Mouse (Mus musculus) midbrain, embryonic 11.5 days (tissue): ENCODE results near the gene Trp63. TPM values are rescaled to one million over a fixed set of nuclear protein-coding genes. Genes with fewer than 3 reads are reported as not detected.
A peak's percentile ranks its signal among the peaks of the same experiment; 100 is the strongest.

Source experiments
- ATAC-seq: fragments of 200-750 bp; cut with Nextera tagmentation; 2 replicates; pipeline ENCODE4 v1.8.0; 2017; ENCODE audit warnings: moderate TSS enrichment, moderate library complexity; ENCODE audit not compliant: low FRiP score
- DNase-seq: peaks from one replicate; pipeline ENCODE4 v3.0.0; 2015; ENCODE audit warnings: low spot score; ENCODE audit errors: missing footprints
- H3K27ac ChIP-seq: fragments of 300-500 bp; sonication (generic); 2 replicates; pipeline ENCODE4 v1.5.1; 2014; ENCODE audit warnings: low read depth, low read length
- H3K27me3 ChIP-seq: fragments of 300-500 bp; sonication (generic); 2 replicates; pipeline ENCODE4 v1.6.1; 2014; ENCODE audit warnings: mild to moderate bottlenecking, low read length, moderate library complexity, mixed read lengths; ENCODE audit not compliant: control insufficient read depth, insufficient read depth
- H3K36me3 ChIP-seq: fragments of 300-500 bp; sonication (generic); 2 replicates; pipeline ENCODE4 v1.6.1; 2014; ENCODE audit warnings: mild to moderate bottlenecking, low read length, moderate library complexity, mixed read lengths; ENCODE audit not compliant: control insufficient read depth, insufficient read depth
- H3K4me1 ChIP-seq: fragments of 300-500 bp; sonication (generic); 2 replicates; pipeline ENCODE4 v1.6.1; 2014; ENCODE audit warnings: low read length; ENCODE audit not compliant: control insufficient read depth, insufficient read depth
- H3K4me2 ChIP-seq: fragments of 300-500 bp; sonication (generic); 2 replicates; pipeline ENCODE4 v1.6.1; 2014; ENCODE audit warnings: mild to moderate bottlenecking, moderate library complexity
- H3K4me3 ChIP-seq: fragments of 300-500 bp; sonication (generic); 2 replicates; pipeline ENCODE4 v1.5.1; 2014; ENCODE audit warnings: low read depth, low read length
- H3K9ac ChIP-seq: fragments of 300-500 bp; sonication (generic); 2 replicates; pipeline ENCODE4 v1.6.1; 2014; ENCODE audit warnings: low read length
- H3K9me3 ChIP-seq: fragments of 300-500 bp; sonication (generic); 2 replicates; pipeline ENCODE4 v1.6.1; 2016; ENCODE audit warnings: low read length; ENCODE audit not compliant: control insufficient read depth
- WGBS: fragments of 180-500 bp; shearing (Covaris S2); extraction: QIAGEN DNeasy Blood & Tissue Kit; methylation state at CpG from one replicate; pipeline ENCODE4 v1.1.7; 2014; 5-methylcytosine and 5-hydroxymethylcytosine counted together
- polyA plus RNA-seq: library from polyadenylated mRNA; unstranded; fragments of >200 nt; fragmentation: Nextera tagmentation; extraction: Ambion mirVana; gene quantifications from 2 replicates; pipeline ENCODE4 v1.2.1, GENCODE M21; 2014

Trp63 gene
- polyA plus RNA-seq, 1 experiment from 2014 or later, result 2.1 TPM

DNA sequence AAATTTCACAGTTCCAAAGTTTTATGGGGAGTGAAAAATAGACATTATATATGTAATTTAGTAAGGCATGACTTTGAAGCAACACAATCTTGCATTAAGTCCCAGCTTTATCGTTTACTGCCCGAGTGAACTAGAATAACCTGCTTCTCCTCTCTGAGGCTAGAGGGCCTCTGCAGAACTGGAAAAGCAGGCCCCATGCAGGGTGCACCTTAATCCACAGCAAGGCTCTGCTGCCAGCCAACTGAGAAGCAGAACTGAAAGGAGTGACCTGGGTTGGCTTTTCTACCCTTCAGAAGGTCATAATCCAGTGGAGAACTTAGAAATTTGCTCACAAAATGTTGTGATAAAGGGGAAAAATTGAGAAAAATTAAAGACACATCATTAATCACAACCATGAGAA is 74.5 kb downstream of the Trp63 start:
- Histone ChIP-seq H3K4me1 (no peaks in the 10 kb centered on the region), H3K9ac (no peak overlapping the region), H3K27me3 (no peaks in the 10 kb centered on the region), H3K9me3 (no peaks in the 10 kb centered on the region), H3K4me3 (no peak overlapping the region), H3K36me3 (no peaks in the 10 kb centered on the region), H3K27ac (no peak overlapping the region), H3K4me2 (no peak overlapping the region)
- 66% methylated on average over 2 of the region's 2 CpGs for WGBS
- DNase-seq, result no peak
- no peak for ATAC-seq

DNA sequence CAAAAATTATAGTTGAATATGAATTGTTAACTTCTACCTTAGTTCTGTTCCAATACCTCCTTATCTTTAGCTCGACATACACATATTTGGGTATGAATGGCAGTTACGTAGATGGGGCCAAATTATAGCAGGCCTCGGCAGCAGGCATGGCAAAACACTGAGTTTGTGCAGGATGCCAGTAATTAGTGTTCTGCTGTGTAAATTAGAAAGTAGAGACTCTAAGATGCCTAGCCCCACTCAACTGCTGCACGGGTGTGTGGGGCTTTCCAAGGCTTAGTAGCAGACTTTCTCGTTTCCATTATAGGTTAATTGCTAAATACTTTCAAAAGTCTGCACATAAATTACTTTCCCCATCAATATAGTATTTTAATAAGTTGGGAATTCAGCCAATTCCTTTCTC is 82.0 kb downstream of the Trp63 start:
- no peak overlapping the region for H3K27ac ChIP-seq
- H3K27me3 ChIP-seq, result no peaks in the 10 kb centered on the region
- no peak for DNase-seq
- H3K36me3 ChIP-seq, result no peaks in the 10 kb centered on the region
- no peak overlapping the region for H3K4me2 ChIP-seq
- no peaks in the 10 kb centered on the region for H3K4me1 ChIP-seq
- no peaks in the 10 kb centered on the region for H3K9me3 ChIP-seq
- H3K4me3 ChIP-seq, result no peak overlapping the region
- ATAC-seq, result no peak
- H3K9ac ChIP-seq, result no peak overlapping the region
- WGBS, result 89% methylated on average over 5 of the region's 5 CpGs

DNA sequence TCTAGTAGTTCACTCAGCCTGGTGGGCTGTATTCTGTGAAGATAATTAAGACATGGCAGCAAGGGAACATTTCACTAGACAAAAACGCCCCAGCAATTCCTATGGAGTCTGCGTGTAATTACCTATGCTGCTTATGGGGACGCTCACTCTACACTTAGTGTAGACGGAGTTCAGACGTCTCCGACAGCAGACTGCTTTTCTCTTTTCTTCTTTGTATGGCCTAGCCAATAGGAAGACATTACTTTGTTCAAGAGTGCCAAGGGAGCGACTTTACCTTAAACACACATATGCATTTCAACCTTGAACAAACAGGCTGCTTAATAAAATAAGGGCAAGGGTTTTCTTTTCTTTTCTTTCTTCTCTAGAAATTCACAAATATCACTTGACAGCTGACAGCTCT is 91.0 kb downstream of the Trp63 start:
- DNase-seq (no peak), ATAC-seq (no peak)
- 67% methylated on average over 7 of the region's 7 CpGs for WGBS
- Histone ChIP-seq H3K4me3 (no peak overlapping the region), H3K4me2 (no peak overlapping the region), H3K27ac (no peak overlapping the region), H3K9me3 (no peaks in the 10 kb centered on the region), H3K27me3 (no peaks in the 10 kb centered on the region), H3K36me3 (no peaks in the 10 kb centered on the region), H3K9ac (no peak overlapping the region), H3K4me1 (no peaks in the 10 kb centered on the region)

DNA sequence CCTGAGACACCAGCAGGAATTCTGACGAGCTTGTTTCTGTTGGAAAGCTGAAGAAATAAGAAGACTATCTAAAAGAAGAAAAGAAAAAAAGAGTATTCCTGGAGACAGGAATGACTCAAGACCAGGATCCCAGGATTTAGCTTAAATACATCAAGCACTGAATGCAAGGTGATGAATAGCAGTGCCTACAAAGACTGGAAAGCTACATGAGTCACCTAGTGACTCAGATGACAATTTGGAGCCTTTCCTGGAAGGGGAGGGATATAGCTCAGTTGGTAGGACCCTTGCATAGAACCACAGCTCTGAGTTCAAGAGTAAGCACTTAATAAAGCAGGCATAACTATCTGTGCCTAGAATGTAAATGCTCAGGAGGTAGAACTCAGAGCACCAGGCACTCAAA is 93.9 kb downstream of the Trp63 start:
- H3K27me3 ChIP-seq, result no peaks in the 10 kb centered on the region
- H3K4me3 ChIP-seq, result no peak overlapping the region
- DNase-seq (no peak), ATAC-seq (no peak)
- WGBS, result 68% methylated on average over 1 of the region's 1 CpGs
- no peak overlapping the region for H3K27ac ChIP-seq
- no peak overlapping the region for H3K4me2 ChIP-seq
- H3K4me1 ChIP-seq, result no peaks in the 10 kb centered on the region
- H3K9me3 ChIP-seq, result no peaks in the 10 kb centered on the region
- no peak overlapping the region for H3K9ac ChIP-seq
- no peaks in the 10 kb centered on the region for H3K36me3 ChIP-seq

DNA sequence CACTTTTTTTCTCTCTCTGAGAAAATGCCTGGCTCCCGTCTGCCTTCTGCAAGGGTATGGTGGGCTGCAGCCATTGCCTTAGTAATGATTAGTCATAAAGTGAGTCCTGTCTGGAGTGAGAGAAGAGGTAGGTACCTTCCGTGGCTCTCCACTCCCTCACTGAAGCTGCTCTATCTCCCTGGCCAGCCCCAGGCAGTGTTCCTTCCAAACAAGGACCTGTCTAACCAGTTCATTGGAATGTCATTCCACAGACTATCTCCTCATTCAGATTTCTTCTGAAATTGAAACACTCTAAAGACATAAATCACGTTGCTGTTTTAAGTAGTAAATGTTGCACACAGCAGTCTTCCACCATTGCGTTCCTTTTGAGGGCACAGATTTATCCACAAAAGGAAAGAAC is 96.4 kb downstream of the Trp63 start:
- Histone ChIP-seq H3K4me3 (no peak overlapping the region), H3K4me2 (no peak overlapping the region), H3K4me1 (no peaks in the 10 kb centered on the region), H3K27me3 (no peaks in the 10 kb centered on the region), H3K27ac (no peak overlapping the region), H3K36me3 (no peaks in the 10 kb centered on the region), H3K9ac (no peak overlapping the region), H3K9me3 (no peaks in the 10 kb centered on the region)
- 44% methylated on average over 4 of the region's 4 CpGs for WGBS
- ATAC-seq (no peak), DNase-seq (no peak)

DNA sequence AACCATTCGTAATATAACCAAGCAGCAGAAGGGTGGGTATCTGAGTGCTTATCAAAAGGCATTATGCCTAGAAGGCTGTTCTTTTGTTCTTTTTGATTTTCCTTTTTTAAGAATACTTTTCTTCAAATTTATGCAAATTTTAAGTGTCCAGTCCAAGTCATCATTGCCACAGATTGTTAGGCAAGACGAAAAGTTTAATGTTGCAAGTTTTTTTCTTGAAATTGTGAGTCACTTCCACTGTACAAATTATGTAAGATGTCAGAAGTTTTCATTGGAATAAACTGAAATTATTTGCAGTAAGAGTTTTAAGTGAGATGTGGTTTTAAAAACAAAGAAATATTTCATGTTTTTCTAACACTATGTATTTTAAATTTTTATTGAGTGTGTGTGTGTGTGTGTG is 100.7 kb downstream of the Trp63 start:
- Histone ChIP-seq H3K9me3 (no peaks in the 10 kb centered on the region), H3K4me2 (no peak overlapping the region), H3K9ac (no peak overlapping the region), H3K4me3 (no peak overlapping the region), H3K27ac (no peak overlapping the region), H3K27me3 (no peaks in the 10 kb centered on the region), H3K4me1 (no peaks in the 10 kb centered on the region), H3K36me3 (no peaks in the 10 kb centered on the region)
- 79% methylated on average over 2 of the region's 2 CpGs for WGBS
- DNase-seq (no peak), ATAC-seq (no peak)

DNA sequence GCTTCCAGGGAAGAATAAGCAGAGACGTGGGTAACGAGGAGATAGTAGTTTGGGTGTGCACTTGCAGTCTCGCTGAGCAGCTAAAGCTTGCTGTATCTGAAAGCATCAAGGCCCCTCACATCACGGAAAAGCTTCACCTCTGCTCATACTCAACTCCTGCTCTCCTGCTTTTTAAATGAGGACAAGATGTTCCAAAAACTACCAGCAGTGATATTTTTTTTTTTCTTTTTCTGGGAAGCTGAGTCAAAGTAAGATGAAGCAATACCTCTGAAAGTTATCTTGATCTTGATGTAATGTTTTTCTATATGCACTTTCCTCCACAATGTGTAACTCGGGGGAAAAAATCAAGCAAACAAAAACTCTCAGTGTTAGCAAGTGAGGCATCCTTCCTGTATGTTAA is 102.9 kb downstream of the Trp63 start:
- H3K9me3 ChIP-seq, result no peaks in the 10 kb centered on the region
- H3K4me3 ChIP-seq, result no peak overlapping the region
- H3K27ac ChIP-seq, result no peak overlapping the region
- WGBS, result 79% methylated on average over 5 of the region's 5 CpGs
- no peak overlapping the region for H3K9ac ChIP-seq
- H3K4me1 ChIP-seq, result no peaks in the 10 kb centered on the region
- no peak for ATAC-seq
- DNase-seq, result no peak
- H3K4me2 ChIP-seq, result no peak overlapping the region
- H3K27me3 ChIP-seq, result no peaks in the 10 kb centered on the region
- no peaks in the 10 kb centered on the region for H3K36me3 ChIP-seq

DNA sequence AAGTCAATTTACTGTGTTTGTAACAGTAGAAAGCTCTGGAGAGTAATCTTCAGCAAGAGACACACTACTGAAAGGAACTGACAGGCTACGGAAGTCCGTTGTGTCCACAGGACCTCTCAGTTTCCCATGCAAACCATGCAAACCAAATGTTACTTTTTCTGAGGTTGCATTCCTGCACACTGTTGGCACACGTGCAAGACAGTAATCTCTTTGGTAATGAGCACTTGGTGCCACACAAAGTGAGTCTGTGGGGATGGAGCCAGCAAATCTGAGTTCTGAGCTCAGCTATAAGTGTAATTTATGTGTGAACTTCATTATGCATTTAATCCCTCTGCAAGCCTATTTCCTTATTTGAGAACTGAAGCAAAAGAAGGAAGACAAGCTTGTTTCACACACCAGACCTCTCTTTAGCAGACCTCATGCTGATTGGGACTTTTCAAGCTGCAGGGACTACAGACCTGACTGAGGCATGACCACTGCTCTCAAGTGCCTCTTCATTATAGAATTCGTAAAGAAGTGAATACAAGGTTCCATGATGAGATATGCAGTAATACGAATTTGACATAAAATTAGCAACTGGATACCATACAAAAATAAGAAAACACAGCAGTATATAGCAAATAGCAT is 109.2 kb downstream of the Trp63 start:
- Histone ChIP-seq H3K4me1 (no peaks in the 10 kb centered on the region), H3K4me2 (no peak overlapping the region), H3K4me3 (no peak overlapping the region), H3K27me3 (no peaks in the 10 kb centered on the region), H3K9me3 (no peaks in the 10 kb centered on the region), H3K36me3 (no peaks in the 10 kb centered on the region), H3K9ac (no peak overlapping the region), H3K27ac (no peak overlapping the region)
- DNase-seq (peak; percentile 47), ATAC-seq (0 out of 2 replicates have a peak, but pooled peaks have one; percentile 22)
- 71% methylated on average over 5 of the region's 5 CpGs for WGBS

DNA sequence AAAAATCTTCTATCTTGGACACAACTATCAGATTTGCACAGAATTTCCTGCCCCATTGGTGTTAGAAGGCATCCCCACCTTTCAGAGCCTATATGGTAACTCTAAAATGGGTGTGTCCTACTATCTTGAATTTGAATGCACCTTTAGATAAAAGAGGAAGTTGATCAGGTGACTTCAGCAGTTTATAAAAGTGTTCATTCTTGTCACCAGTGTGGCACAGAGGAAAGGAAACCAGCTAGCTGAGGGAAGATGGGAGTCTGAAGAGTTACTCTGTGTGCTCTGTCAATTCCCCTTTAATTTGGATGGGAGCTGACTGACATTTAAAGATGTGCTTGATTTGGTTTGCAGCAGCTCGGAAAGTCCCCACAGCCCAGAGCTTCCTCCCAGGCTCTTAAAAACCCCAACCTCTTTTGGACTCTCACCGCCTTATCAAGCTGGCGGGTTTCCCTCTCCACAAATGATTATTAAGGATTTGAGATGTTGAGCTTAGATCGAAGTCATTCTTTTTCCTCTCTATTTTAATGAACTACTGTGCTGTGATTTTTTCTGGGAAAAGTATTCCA is 114.2 kb downstream of the Trp63 start:
- Histone ChIP-seq H3K4me3 (no peak overlapping the region), H3K36me3 (no peaks in the 10 kb centered on the region), H3K4me2 (no peak overlapping the region), H3K9ac (no peak overlapping the region), H3K9me3 (no peaks in the 10 kb centered on the region), H3K4me1 (no peaks in the 10 kb centered on the region), H3K27ac (no peak overlapping the region), H3K27me3 (no peaks in the 10 kb centered on the region)
- WGBS, result 81% methylated on average over 4 of the region's 4 CpGs
- no peak for ATAC-seq
- DNase-seq, result no peak
